Mouse (Mus musculus): Measurements from ENCODE around the gene Cnnm1. TPM values are rescaled to one million over a fixed set of nuclear protein-coding genes. Genes with fewer than 3 reads are reported as not detected.

The Cnnm1 gene
- polyA plus RNA-seq, 1 experiment from 2014 or later = 0.05 TPM

DNA sequence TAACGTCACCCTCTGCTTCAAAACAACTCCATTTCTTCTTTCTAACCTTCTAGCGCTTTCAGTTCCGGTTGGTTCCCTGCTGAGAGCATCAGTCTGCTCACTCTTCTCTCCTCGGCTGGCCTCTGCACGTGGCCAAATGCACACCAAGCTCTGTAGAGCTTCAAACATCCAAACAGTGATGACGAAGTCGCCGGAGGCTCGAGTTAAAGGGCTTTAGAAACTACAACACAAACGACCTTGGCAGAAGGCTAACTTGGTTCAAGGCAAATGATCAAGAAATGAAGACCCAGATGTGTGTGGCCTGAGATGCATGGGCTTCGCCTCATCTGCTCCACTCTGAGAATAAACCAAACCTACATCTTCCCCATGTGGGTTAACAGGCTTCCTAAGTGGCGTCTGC lies 83.3 kb downstream of the Cnnm1 start:
- Histone ChIP-seq H3K9me3 (replicated peaks) (no peaks in the 10 kb centered on the region), H3K4me1 (replicated peaks) (peaks cover 42% of the 10 kb centered on the region), H3K9ac (peak overlapping the region; percentile 66), H3K36me3 (no peaks in the 10 kb centered on the region), H3K27ac (peak overlapping the region; percentile 89), H3K27me3 (no peaks in the 10 kb centered on the region), H3K4me3 (peak overlapping the region; percentile 84), H3K4me2 (peak overlapping the region; percentile 79)
- WGBS = 5% methylated on average over 12 of the region's 12 CpGs
- no peak for ATAC-seq (replicated peaks; ENCODE audit: insufficient number of reproducible peaks, insufficient read depth, low FRiP score, low read depth)

GRCm38 (mm10) chr19:43524187-43525103 lies 84.2 kb downstream of the Cnnm1 start, which contains the start of gene Got1:
Got1 (minus strand) TSS chr19:43524605.
- ATAC-seq (replicated peaks; ENCODE audit: insufficient number of reproducible peaks, insufficient read depth, low FRiP score, low read depth) = peak; percentile 99
- peak within 1 kb of the TSS; percentile 94 for H3K27ac ChIP-seq
- no peaks in the 10 kb centered on the region for H3K27me3 ChIP-seq
- H3K4me1 ChIP-seq (replicated peaks) = peaks cover 37% of the 10 kb centered on the region
- no peaks in the 10 kb centered on the region for H3K36me3 ChIP-seq
- H3K4me2 ChIP-seq = peak within 1 kb of the TSS; percentile 79
- WGBS = under 1% methylated on average over 58 of the region's 58 CpGs
- peak within 1 kb of the TSS; percentile 84 for H3K4me3 ChIP-seq
- H3K9ac ChIP-seq = peak within 1 kb of the TSS; percentile 72
- H3K9me3 ChIP-seq (replicated peaks) = no peaks in the 10 kb centered on the region

DNA sequence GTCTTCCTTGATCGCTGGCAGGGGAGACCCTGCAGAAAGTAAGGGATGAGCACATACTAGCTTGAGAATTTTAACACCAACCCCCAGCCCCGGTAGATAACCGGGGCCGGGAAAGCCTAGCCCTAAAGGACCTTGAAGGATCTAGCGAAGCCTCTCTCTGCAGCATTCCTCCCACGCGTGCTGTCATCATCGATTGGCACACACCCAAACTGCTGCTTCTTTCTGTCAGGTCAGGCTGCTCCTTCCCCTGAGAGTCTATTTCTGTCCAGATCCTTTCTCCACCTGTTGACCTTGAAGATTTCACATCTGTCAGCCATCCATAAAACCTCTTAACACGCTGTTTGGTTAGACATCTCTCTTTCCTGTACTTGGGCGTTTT lies 84.9 kb downstream of the Cnnm1 start:
- peak; percentile 5 for ATAC-seq (replicated peaks; ENCODE audit: insufficient number of reproducible peaks, insufficient read depth, low FRiP score, low read depth)
- Histone ChIP-seq H3K27me3 (no peaks in the 10 kb centered on the region), H3K4me1 (replicated peaks) (peaks cover 32% of the 10 kb centered on the region), H3K9me3 (replicated peaks) (no peaks in the 10 kb centered on the region), H3K4me3 (peak overlapping the region; percentile 84), H3K27ac (peak overlapping the region; percentile 94), H3K9ac (peak overlapping the region; percentile 72), H3K36me3 (no peaks in the 10 kb centered on the region), H3K4me2 (peak overlapping the region; percentile 79)
- 5% methylated on average over 10 of the region's 10 CpGs for WGBS

GRCm38 (mm10) chr19:43525566-43525965 lies 85.3 kb downstream of the Cnnm1 start:
- H3K27ac ChIP-seq = peak overlapping the region; percentile 94
- no peak for ATAC-seq (replicated peaks; ENCODE audit: insufficient number of reproducible peaks, insufficient read depth, low FRiP score, low read depth)
- H3K9ac ChIP-seq = peak overlapping the region; percentile 72; the same call in 1 of the 2 replicates
- WGBS = 89% methylated on average over 7 of the region's 7 CpGs
- no peaks in the 10 kb centered on the region for H3K27me3 ChIP-seq
- H3K4me2 ChIP-seq = peak overlapping the region; percentile 79
- peaks cover 31% of the 10 kb centered on the region for H3K4me1 ChIP-seq (replicated peaks)
- peak overlapping the region; percentile 84; the same call in 1 of the 2 replicates for H3K4me3 ChIP-seq
- H3K9me3 ChIP-seq (replicated peaks) = no peaks in the 10 kb centered on the region
- H3K36me3 ChIP-seq = no peaks in the 10 kb centered on the region

DNA sequence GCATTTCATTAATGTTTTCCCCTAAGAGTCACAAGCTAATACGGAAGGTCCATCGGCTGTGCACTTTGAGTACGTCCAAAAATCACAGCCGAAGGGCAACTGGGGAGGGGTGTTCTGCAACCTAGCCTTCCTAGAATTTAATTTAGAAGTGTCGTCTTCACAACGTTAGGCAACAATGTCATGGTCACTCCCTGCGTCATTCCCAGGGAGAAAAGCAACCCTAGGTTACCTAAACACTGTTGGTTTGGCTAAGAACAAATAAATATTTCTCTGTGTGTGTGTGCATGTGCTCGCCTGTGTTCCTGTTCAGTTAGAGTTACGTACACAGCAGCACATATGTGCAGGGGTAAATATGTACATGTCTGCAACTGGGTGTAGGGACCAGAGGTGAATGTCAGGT lies 85.8 kb downstream of the Cnnm1 start:
- Histone ChIP-seq H3K9ac (no peak overlapping the region), H3K27ac (peak overlapping the region; percentile 94; the same call in 1 of the 2 replicates), H3K36me3 (no peaks in the 10 kb centered on the region), H3K4me2 (no peak overlapping the region), H3K4me1 (replicated peaks) (peaks cover 27% of the 10 kb centered on the region), H3K27me3 (no peaks in the 10 kb centered on the region), H3K9me3 (replicated peaks) (no peaks in the 10 kb centered on the region), H3K4me3 (no peak overlapping the region)
- 90% methylated on average over 9 of the region's 9 CpGs for WGBS
- ATAC-seq (replicated peaks; ENCODE audit: insufficient number of reproducible peaks, insufficient read depth, low FRiP score, low read depth) = no peak

DNA sequence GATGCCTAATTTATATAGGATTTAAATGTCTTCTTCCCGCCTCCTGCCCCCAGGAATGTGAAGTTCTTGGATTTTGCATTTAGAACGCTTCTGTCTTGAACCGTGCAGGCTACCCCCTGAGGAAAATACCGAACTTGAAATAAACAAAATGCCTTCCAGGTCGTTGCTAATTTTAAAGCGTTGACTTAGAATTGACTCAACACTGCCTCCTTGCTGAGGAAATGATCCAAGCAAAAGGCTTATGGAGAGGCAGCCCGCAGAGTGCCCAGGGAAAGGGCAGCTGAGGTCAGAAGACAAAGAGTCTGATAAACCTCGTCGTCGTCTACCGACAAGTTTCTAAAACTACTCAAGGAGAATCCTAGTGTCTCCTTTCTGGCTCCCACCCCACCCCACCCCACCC lies 86.9 kb downstream of the Cnnm1 start:
- 11% methylated on average over 11 of the region's 11 CpGs for WGBS
- Histone ChIP-seq H3K27ac (no peak overlapping the region), H3K9ac (no peak overlapping the region), H3K36me3 (no peaks in the 10 kb centered on the region), H3K4me2 (no peak overlapping the region), H3K9me3 (replicated peaks) (no peaks in the 10 kb centered on the region), H3K27me3 (peaks cover 4% of the 10 kb centered on the region; the same call in 1 of the 2 replicates), H3K4me1 (replicated peaks) (peaks cover 19% of the 10 kb centered on the region), H3K4me3 (no peak overlapping the region)
- ATAC-seq (replicated peaks; ENCODE audit: insufficient number of reproducible peaks, insufficient read depth, low FRiP score, low read depth) = no peak

- peaks cover 19% of the 10 kb centered on the region for H3K4me1 ChIP-seq (replicated peaks)
- no peak for ATAC-seq (replicated peaks; ENCODE audit: insufficient number of reproducible peaks, insufficient read depth, low FRiP score, low read depth)
- H3K27ac ChIP-seq = no peak overlapping the region
- H3K36me3 ChIP-seq = no peaks in the 10 kb centered on the region
- no peak overlapping the region for H3K4me2 ChIP-seq
- H3K9me3 ChIP-seq (replicated peaks) = no peaks in the 10 kb centered on the region
- no peak overlapping the region for H3K9ac ChIP-seq
- no peak overlapping the region for H3K4me3 ChIP-seq
- H3K27me3 ChIP-seq = peaks cover 4% of the 10 kb centered on the region; the same call in 1 of the 2 replicates
- 73% methylated on average over 8 of the region's 8 CpGs for WGBS
These were observed 87.9 kb downstream of the Cnnm1 start for GRCm38 (mm10) chr19:43528056-43528587.

GRCm38 (mm10) chr19:43530197-43530770 lies 90.0 kb downstream of the Cnnm1 start:
- H3K4me2 ChIP-seq = peak overlapping the region; percentile 64
- H3K4me1 ChIP-seq (replicated peaks) = peaks cover 10% of the 10 kb centered on the region
- peaks cover 4% of the 10 kb centered on the region; the same call in 1 of the 2 replicates for H3K27me3 ChIP-seq
- H3K36me3 ChIP-seq = no peaks in the 10 kb centered on the region
- WGBS = 1% methylated on average over 13 of the region's 13 CpGs
- H3K9ac ChIP-seq = no peak overlapping the region
- peak; percentile 73; the same call in 1 of the 2 replicates for ATAC-seq (replicated peaks; ENCODE audit: insufficient number of reproducible peaks, insufficient read depth, low FRiP score, low read depth)
- no peaks in the 10 kb centered on the region for H3K9me3 ChIP-seq (replicated peaks)
- no peak overlapping the region for H3K27ac ChIP-seq
- H3K4me3 ChIP-seq = peak overlapping the region; percentile 36

- no peak for ATAC-seq (replicated peaks; ENCODE audit: insufficient number of reproducible peaks, insufficient read depth, low FRiP score, low read depth)
- H3K9me3 ChIP-seq (replicated peaks) = no peaks in the 10 kb centered on the region
- peaks cover 6% of the 10 kb centered on the region for H3K4me1 ChIP-seq (replicated peaks)
- no peak overlapping the region for H3K4me3 ChIP-seq
- H3K27ac ChIP-seq = no peak overlapping the region
- H3K27me3 ChIP-seq = peaks cover 4% of the 10 kb centered on the region; the same call in 1 of the 2 replicates
- H3K4me2 ChIP-seq = no peak overlapping the region
- H3K9ac ChIP-seq = no peak overlapping the region
- H3K36me3 ChIP-seq = no peaks in the 10 kb centered on the region
- 35% methylated on average over 12 of the region's 12 CpGs for WGBS
These were observed 90.7 kb downstream of the Cnnm1 start for GRCm38 (mm10) chr19:43530921-43531320.

GRCm38 (mm10) chr19:43535372-43535771 lies 95.1 kb downstream of the Cnnm1 start:
- no peak overlapping the region for H3K27ac ChIP-seq
- H3K4me1 ChIP-seq (replicated peaks) = peaks cover under 1% of the 10 kb centered on the region; the same call in 1 of the 2 replicates
- H3K9me3 ChIP-seq (replicated peaks) = no peaks in the 10 kb centered on the region
- WGBS = 81% methylated on average over 3 of the region's 3 CpGs
- H3K27me3 ChIP-seq = peaks cover 4% of the 10 kb centered on the region; the same call in 1 of the 2 replicates
- H3K4me2 ChIP-seq = no peak overlapping the region
- H3K4me3 ChIP-seq = no peak overlapping the region
- no peak overlapping the region for H3K9ac ChIP-seq
- ATAC-seq (replicated peaks; ENCODE audit: insufficient number of reproducible peaks, insufficient read depth, low FRiP score, low read depth) = no peak
- H3K36me3 ChIP-seq = no peaks in the 10 kb centered on the region
